Mouse (Mus musculus) liver, embryonic 13.5 days (tissue): ENCODE measurements around the gene Map3k5. TPM values are rescaled to one million over a fixed set of nuclear protein-coding genes. Genes with fewer than 3 reads are reported as not detected.

Experiments used
- ATAC-seq: fragments of 200-750 bp; cut with Nextera tagmentation; 2 replicates; pipeline ENCODE4 v1.8.0; 2017; ENCODE audit warnings: low read depth, mild to moderate bottlenecking, moderate number of reproducible peaks, moderate library complexity
- DNase-seq: peaks from one replicate; pipeline ENCODE4 v3.0.0; 2022
- H3K27ac ChIP-seq: fragments of 300-500 bp; sonication (generic); 2 replicates; pipeline ENCODE4 v1.5.1; 2015; ENCODE audit warnings: moderate library complexity, mild to moderate bottlenecking, inconsistent platforms
- H3K27me3 ChIP-seq: fragments of 300-500 bp; sonication (generic); 2 replicates; pipeline ENCODE4 v1.6.1; 2015; ENCODE audit warnings: mild to moderate bottlenecking, inconsistent platforms
- H3K36me3 ChIP-seq: fragments of 300-500 bp; sonication (generic); 2 replicates; pipeline ENCODE4 v1.6.1; 2015; ENCODE audit warnings: mild to moderate bottlenecking, inconsistent platforms
- H3K4me1 ChIP-seq: fragments of 300-500 bp; sonication (generic); replicated peaks from 2 replicates; pipeline ENCODE4 v1.6.1; 2015; ENCODE audit warnings: inconsistent platforms
- H3K4me2 ChIP-seq: fragments of 300-500 bp; sonication (generic); 2 replicates; pipeline ENCODE4 v1.6.1; 2015; ENCODE audit warnings: inconsistent platforms, mild to moderate bottlenecking, moderate library complexity
- H3K4me3 ChIP-seq: fragments of 300-500 bp; sonication (generic); replicated peaks from 2 replicates; pipeline ENCODE4 v1.5.1; 2015; ENCODE audit warnings: mild to moderate bottlenecking, inconsistent platforms
- H3K9ac ChIP-seq: fragments of 300-500 bp; sonication (generic); 2 replicates; pipeline ENCODE4 v1.6.1; 2015; ENCODE audit warnings: mild to moderate bottlenecking, inconsistent platforms
- H3K9me3 ChIP-seq: fragments of 300-500 bp; sonication (generic); replicated peaks from 2 replicates; pipeline ENCODE4 v1.6.1; 2016; ENCODE audit warnings: inconsistent platforms
- WGBS: fragments of 180-500 bp; shearing (Covaris S2); methylation state at CpG from one replicate; pipeline ENCODE4 v1.1.7; 2015; ENCODE audit not compliant: insufficient replicate concordance; 5-methylcytosine and 5-hydroxymethylcytosine counted together
- polyA plus RNA-seq: library from polyadenylated mRNA; unstranded; fragments of >200 nt; fragmentation: Nextera tagmentation; extraction: Ambion mirVana; gene quantifications from 2 replicates; pipeline ENCODE4 v1.2.1, GENCODE M21; 2015

Map3k5 gene
- polyA plus RNA-seq, 1 experiment from 2014 or later: 0.78 TPM

DNA sequence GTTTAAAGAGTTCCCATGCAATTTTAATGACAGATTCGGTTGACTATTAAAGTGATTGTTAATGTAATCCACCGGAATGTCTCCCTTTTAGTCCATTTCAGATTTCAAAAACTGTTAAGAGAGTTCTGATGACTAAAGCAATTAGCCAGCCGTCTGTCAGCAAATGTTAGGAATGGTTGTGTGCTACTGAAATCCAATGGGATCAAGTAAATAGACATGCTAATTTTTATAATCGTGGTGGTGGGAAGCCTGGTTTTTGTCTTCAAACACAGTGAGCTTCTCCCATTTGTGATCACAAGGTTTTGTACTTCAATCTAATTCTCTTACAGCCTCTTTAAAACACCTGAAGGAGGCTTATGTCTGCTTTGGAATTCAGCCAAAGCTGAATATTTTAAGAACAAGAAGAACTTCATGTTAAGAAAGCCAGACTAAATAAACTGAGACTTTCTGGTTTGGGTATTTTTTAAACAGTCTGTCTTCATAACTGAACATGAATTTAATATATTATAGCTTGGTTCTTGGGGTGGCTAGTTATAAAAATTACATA lies 1.6 kb downstream of the Map3k5 start:
- ATAC-seq: no peak
- Histone ChIP-seq H3K36me3 (no peaks in the 10 kb centered on the region), H3K4me2 (peak overlapping the region; percentile 15; the same call in 1 of the 2 replicates), H3K4me1 (peaks cover 50% of the 10 kb centered on the region), H3K4me3 (no peak overlapping the region), H3K9me3 (no peaks in the 10 kb centered on the region), H3K27me3 (peaks cover 42% of the 10 kb centered on the region), H3K9ac (no peak overlapping the region), H3K27ac (no peak overlapping the region)
- WGBS: 61% methylated on average over 4 of the region's 4 CpGs
- DNase-seq: no peak

DNA sequence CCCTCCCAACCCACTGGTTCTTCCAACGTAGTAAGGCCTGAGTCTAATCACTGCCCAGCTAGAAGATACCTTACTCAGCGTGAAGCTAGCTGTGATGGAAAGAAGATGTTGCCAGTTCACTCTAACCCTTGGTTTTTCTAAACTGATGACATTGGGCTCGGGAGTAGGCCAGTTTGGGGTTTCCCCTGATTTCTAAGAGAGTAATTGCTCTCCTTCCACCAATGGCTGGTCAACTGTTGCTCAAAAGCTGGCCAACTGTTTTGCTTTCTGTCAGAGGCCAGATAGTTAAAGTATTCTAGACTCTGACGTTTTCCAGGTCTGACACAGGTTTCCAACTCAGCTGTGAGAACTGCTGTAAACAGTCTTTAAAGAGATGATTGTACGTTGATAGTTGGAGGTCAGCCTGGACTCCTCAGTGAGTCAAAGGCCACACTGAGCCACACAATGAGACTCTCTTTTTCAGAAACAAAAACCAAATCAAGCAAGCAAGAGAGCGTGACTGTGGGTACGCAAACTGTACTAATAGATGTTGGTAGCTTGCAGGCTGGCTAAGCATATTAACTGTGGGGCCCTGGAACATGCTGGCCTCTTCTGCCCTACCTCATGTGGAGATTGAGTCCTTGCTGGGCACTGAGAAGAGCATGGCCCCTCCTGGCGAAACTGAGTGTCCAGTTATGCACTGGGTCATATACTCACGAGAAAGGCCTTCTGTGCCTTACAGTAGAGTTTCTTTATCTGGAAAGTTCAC lies 2.9 kb downstream of the Map3k5 start:
- Histone ChIP-seq H3K4me3 (no peak overlapping the region), H3K27me3 (peaks cover 39% of the 10 kb centered on the region), H3K9ac (no peak overlapping the region), H3K36me3 (no peaks in the 10 kb centered on the region), H3K27ac (no peak overlapping the region), H3K4me1 (peaks cover 50% of the 10 kb centered on the region), H3K9me3 (no peaks in the 10 kb centered on the region), H3K4me2 (peak overlapping the region; percentile 17; the same call in 1 of the 2 replicates)
- DNase-seq (no peak), ATAC-seq (no peak)
- WGBS: 54% methylated on average over 9 of the region's 9 CpGs

DNA sequence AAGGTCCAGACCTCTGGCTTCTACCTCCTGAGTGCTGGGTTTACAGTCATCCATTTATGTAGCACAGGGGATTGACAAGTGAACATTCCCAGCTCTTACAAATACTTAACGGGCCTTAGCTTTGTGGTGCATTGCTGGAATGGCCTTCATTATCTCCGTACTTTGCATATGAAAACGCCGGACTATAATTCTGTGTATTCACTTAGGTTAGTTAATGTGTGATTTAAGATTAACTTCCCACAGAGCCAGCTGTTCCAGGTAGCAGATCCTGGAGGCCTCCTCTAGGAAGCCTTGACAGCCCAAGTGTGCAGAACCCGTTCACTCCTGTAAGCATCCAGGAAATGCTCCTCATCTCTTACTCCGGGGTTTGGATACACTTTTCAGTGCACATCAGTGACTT lies 4.5 kb downstream of the Map3k5 start:
- 61% methylated on average over 6 of the region's 6 CpGs for WGBS

DNA sequence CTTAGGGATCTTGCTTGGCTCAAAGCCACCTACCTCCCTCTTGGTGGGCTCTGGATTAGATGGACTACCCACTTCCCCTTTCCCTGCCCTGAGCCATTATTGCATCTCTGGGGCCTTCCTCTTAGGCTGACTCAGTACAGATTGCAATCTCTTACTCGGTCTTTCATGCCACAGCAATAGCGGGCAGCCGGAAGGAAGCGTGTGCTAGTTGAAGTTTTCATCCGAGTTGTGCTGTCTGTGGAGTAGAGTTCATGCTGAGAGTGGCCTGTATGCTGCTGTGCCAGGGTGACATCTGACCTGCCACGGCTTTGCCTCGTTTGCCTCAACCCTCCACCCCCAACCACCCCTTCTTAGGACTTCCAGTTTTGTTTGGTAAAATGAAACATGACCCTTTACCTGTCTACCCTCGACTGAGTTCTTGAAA lies 5.0 kb downstream of the Map3k5 start:
- peaks cover 45% of the 10 kb centered on the region for H3K4me1 ChIP-seq
- 15% methylated on average over 8 of the region's 8 CpGs for WGBS
- H3K27me3 ChIP-seq: peaks cover 17% of the 10 kb centered on the region
- no peaks in the 10 kb centered on the region for H3K9me3 ChIP-seq
- DNase-seq (peak; percentile 16), ATAC-seq (no peak)
- no peaks in the 10 kb centered on the region for H3K36me3 ChIP-seq
- no peak overlapping the region for H3K4me3 ChIP-seq
- H3K4me2 ChIP-seq: peak overlapping the region; percentile 38; the same call in 1 of the 2 replicates
- no peak overlapping the region for H3K9ac ChIP-seq
- no peak overlapping the region for H3K27ac ChIP-seq

More for the DNA sequence above, 4.5 kb downstream of the Map3k5 start:
- peaks cover 23% of the 10 kb centered on the region for H3K27me3 ChIP-seq
- H3K27ac ChIP-seq: no peak overlapping the region
- no peak overlapping the region for H3K9ac ChIP-seq
- DNase-seq (no peak), ATAC-seq (no peak)
- H3K4me1 ChIP-seq: peaks cover 46% of the 10 kb centered on the region
- H3K36me3 ChIP-seq: no peaks in the 10 kb centered on the region
- H3K4me3 ChIP-seq: no peak overlapping the region
- no peaks in the 10 kb centered on the region for H3K9me3 ChIP-seq
- no peak overlapping the region for H3K4me2 ChIP-seq

DNA sequence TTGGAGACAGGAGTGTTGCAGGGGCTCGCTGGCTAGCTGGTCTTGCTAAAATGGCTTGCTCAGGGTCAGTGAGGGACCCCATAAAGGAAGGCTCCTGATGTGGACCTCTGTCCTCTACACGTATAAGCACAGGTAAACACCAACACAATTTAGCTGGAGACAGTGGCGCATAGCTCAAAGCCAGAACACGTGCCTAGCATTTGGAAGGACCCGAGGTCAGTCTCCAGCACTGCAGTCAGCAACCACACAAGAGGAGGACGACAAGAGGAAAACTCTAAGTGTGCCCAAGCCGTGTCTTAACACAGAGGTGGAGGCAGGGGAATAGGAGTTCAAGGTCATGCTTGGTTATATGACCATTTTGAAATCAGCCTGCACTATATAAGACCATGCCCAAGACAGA lies 5.9 kb downstream of the Map3k5 start:
- Histone ChIP-seq H3K36me3 (no peaks in the 10 kb centered on the region), H3K4me3 (no peak overlapping the region), H3K4me1 (peaks cover 37% of the 10 kb centered on the region), H3K4me2 (no peak overlapping the region), H3K27ac (no peak overlapping the region), H3K9ac (no peak overlapping the region), H3K27me3 (peaks cover 9% of the 10 kb centered on the region), H3K9me3 (no peaks in the 10 kb centered on the region)
- ATAC-seq (no peak), DNase-seq (no peak)
- WGBS: 65% methylated on average over 7 of the region's 7 CpGs

DNA sequence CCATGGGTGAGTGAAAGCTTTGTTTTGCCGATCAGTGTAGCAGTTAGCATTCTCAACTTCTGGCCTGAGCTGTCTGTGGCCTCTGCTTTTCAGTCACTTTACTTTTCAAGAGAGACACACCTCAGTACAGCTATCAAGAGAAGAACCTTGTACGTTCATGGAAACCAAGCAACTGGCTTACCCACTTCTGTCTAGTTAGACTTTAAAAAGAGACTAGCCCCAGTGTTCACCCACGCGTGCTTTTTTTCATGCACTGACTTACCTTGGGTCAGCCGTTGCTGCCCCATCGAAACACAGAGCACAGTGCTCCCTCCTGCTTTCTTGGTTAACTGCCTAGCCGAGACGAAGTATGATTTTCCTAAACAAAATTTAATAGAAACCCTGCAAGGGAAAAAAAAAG lies 6.4 kb downstream of the Map3k5 start:
- H3K36me3 ChIP-seq: no peaks in the 10 kb centered on the region
- DNase-seq (no peak), ATAC-seq (no peak)
- H3K4me3 ChIP-seq: no peak overlapping the region
- no peaks in the 10 kb centered on the region for H3K9me3 ChIP-seq
- no peak overlapping the region for H3K27ac ChIP-seq
- H3K4me1 ChIP-seq: peaks cover 34% of the 10 kb centered on the region
- no peak overlapping the region for H3K4me2 ChIP-seq
- 58% methylated on average over 8 of the region's 8 CpGs for WGBS
- peaks cover 4% of the 10 kb centered on the region; the same call in 1 of the 2 replicates for H3K27me3 ChIP-seq
- no peak overlapping the region for H3K9ac ChIP-seq

DNA sequence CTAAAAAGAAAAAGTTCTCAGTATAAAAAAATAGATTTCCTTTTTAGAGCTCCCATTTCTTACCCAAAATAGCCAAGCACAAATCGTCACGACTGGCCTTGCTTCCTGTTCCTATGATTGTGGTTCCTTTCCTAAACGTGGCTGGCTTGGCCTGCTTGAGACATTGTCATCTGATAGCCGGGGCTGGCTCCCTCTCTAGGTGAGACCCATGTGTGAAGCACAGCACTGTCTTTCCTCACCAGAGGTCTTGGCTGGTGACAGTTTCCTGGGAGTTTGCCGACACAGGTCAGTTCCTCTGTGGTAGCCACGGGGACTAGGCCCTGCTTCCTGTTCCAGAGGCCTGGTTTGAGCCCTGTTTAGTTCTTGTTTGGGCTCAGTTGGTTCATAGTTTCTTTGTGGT lies 6.8 kb downstream of the Map3k5 start:
- no peaks in the 10 kb centered on the region for H3K9me3 ChIP-seq
- H3K4me1 ChIP-seq: peaks cover 34% of the 10 kb centered on the region
- DNase-seq (no peak), ATAC-seq (no peak)
- WGBS: 11% methylated on average over 6 of the region's 6 CpGs
- H3K36me3 ChIP-seq: no peaks in the 10 kb centered on the region
- H3K27me3 ChIP-seq: no peaks in the 10 kb centered on the region
- peak overlapping the region; percentile 3; the same call in 1 of the 2 replicates for H3K27ac ChIP-seq
- H3K4me3 ChIP-seq: no peak overlapping the region
- H3K9ac ChIP-seq: no peak overlapping the region
- H3K4me2 ChIP-seq: no peak overlapping the region

DNA sequence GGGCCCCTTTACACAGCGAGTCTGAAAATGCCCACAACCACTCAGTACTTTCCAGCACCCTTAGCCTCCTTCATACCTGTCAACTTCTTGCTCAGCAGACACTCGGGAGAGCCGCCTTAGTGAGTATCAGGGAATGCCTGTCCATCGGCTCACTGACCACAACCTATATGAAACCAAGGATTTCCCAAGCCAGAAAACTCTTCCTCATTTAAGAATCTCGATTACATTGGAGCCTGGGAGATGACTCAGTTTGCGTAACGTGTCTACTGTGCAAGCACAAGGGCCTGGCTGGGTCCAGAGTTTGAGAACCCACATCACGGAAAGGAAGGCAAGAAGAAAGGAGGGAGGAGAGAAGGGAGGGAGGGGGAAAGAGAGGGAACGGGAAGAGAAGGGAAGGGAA lies 7.6 kb downstream of the Map3k5 start:
- ATAC-seq: no peak
- Histone ChIP-seq H3K9me3 (no peaks in the 10 kb centered on the region), H3K4me1 (peaks cover 28% of the 10 kb centered on the region), H3K9ac (no peak overlapping the region), H3K4me2 (no peak overlapping the region), H3K36me3 (no peaks in the 10 kb centered on the region), H3K4me3 (no peak overlapping the region), H3K27me3 (no peaks in the 10 kb centered on the region), H3K27ac (no peak overlapping the region)
- DNase-seq: no peak
- WGBS: 72% methylated on average over 9 of the region's 9 CpGs

DNA sequence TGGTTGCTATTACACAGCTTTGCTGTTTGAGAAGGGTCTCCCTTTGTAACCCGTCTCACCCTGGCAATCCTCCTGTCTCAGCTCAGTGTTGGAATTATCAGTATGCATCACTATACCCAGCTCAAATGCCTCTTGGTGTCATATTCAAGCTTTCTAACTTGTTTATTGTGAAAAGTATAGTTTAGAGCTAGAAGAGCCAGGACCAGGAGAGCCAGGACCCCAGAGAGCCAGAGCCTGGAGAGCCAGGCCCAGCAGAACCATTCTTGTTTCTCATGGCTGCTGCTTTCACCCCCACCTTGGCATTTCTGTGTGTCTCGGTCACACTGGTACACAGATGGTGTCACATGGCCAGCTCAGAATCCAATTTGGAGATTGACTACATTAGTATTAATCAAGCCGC lies 8.3 kb downstream of the Map3k5 start:
- ATAC-seq (no peak), DNase-seq (no peak)
- H3K9ac ChIP-seq: no peak overlapping the region
- H3K4me1 ChIP-seq: peaks cover 22% of the 10 kb centered on the region
- H3K9me3 ChIP-seq: no peaks in the 10 kb centered on the region
- H3K4me2 ChIP-seq: no peak overlapping the region
- H3K4me3 ChIP-seq: no peak overlapping the region
- WGBS: 73% methylated on average over 3 of the region's 3 CpGs
- no peak overlapping the region for H3K27ac ChIP-seq
- H3K36me3 ChIP-seq: no peaks in the 10 kb centered on the region
- H3K27me3 ChIP-seq: no peaks in the 10 kb centered on the region

DNA sequence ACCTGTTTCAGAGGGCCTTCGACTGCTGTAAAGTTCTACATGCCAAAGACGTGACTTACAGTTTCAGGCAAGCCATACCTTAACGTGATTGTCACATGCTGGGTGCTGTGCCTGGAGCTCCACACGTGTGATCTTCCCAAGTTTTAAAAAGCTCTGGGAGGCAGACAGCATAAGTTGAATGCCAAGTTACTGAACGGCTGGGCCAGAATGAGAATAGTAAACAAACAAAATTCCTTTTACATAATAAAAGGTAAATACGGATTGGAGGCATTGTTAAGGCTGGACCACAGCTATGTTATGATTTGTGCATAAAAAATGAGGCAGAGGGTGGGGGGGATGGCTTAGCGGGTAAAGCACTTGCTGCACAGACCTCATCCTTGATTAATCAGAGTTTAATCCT lies 11.4 kb downstream of the Map3k5 start:
- H3K4me2 ChIP-seq: no peak overlapping the region
- H3K27me3 ChIP-seq: no peaks in the 10 kb centered on the region
- H3K36me3 ChIP-seq: no peaks in the 10 kb centered on the region
- H3K27ac ChIP-seq: no peak overlapping the region
- H3K4me3 ChIP-seq: no peak overlapping the region
- ATAC-seq (no peak), DNase-seq (no peak)
- 0 out of 2 replicates have a peak, but pooled peaks cover 1% of the 10 kb centered on the region for H3K4me1 ChIP-seq
- H3K9me3 ChIP-seq: no peaks in the 10 kb centered on the region
- no peak overlapping the region for H3K9ac ChIP-seq
- 66% methylated on average over 7 of the region's 7 CpGs for WGBS

DNA sequence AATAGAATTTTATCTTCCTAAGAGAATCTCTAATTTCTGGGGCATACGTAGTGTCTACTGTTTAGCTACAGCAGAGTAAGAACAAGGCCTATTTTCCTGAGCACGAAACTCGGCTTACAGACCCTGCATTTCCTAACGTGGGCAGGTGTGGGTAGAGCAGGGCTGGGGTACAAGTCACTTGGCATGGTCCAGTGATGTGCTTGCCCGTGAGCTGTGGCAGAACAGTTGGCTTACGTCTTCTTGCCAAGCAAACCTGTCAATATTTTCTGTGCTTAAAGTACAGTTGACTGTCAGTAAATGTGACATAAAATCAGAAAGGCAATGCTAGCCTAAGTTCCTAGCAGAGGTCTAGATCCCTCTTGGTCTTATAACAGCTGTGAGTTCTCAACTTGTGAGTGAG lies 12.4 kb downstream of the Map3k5 start:
- H3K4me2 ChIP-seq: no peak overlapping the region
- ATAC-seq (no peak), DNase-seq (no peak)
- no peaks in the 10 kb centered on the region for H3K9me3 ChIP-seq
- H3K4me3 ChIP-seq: no peak overlapping the region
- H3K9ac ChIP-seq: no peak overlapping the region
- no peaks in the 10 kb centered on the region for H3K4me1 ChIP-seq
- WGBS: 72% methylated on average over 6 of the region's 6 CpGs
- H3K27me3 ChIP-seq: no peaks in the 10 kb centered on the region
- H3K36me3 ChIP-seq: no peaks in the 10 kb centered on the region
- no peak overlapping the region for H3K27ac ChIP-seq

DNA sequence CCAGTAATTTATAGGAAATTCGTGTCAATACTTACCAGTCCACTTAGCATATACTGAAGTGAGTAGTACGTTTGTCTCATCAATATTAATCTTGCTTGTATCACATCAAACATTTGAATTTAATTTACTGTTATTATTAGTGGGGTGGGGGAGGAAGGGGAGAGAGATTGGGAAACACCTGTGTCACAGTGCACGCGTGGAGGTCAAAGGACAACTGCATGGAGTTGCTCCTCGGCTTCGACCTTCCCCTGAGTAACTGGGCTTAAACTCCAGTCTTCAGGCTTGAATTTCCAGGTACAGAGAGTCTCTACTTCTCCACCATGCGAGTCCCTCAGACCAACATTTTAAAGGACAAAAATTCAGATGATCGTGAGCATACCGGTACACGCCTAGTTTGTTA lies 13.2 kb downstream of the Map3k5 start:
- Histone ChIP-seq H3K27ac (no peak overlapping the region), H3K4me2 (no peak overlapping the region), H3K4me1 (no peaks in the 10 kb centered on the region), H3K36me3 (no peaks in the 10 kb centered on the region), H3K4me3 (no peak overlapping the region), H3K27me3 (no peaks in the 10 kb centered on the region), H3K9ac (no peak overlapping the region), H3K9me3 (no peaks in the 10 kb centered on the region)
- ATAC-seq (no peak), DNase-seq (no peak)
- 76% methylated on average over 10 of the region's 10 CpGs for WGBS
